ENCODE assay signal across 8 mouse cellular contexts in genomic region chr10:81389373-81389772, GRCm38 (mm10). TPM values are rescaled to one million over a fixed set of nuclear protein-coding genes. Genes with fewer than 3 reads are reported as not detected.
DNase-seq lines count a peak whose midpoint lies in the region; ATAC-seq and TF ChIP-seq lines count a peak whose summit lies in the region.

No protein-coding gene starts in this region.

- H3K9ac ChIP-seq in midbrain, embryonic 11.5 days (ENCODE audit: low read length), result peak overlapping the region; percentile 28; the same call in 1 of the 2 replicates
- H3K9ac ChIP-seq in midbrain, postnatal 0 days (replicated peaks; ENCODE audit: low read length, poor library complexity, severe bottlenecking), result no peak overlapping the region
- peak overlapping the region; percentile 31; the same call in 1 of the 2 replicates for H3K9ac ChIP-seq in stomach, postnatal 0 days (ENCODE audit: low read length)

- no peaks in the 10 kb centered on the region for H3K27me3 ChIP-seq in midbrain, embryonic 11.5 days (ENCODE audit: control insufficient read depth, insufficient read depth, low read length)
- H3K27me3 ChIP-seq in midbrain, postnatal 0 days (ENCODE audit: insufficient read depth, low read length), result no peaks in the 10 kb centered on the region
- no peaks in the 10 kb centered on the region for H3K27me3 ChIP-seq in stomach, postnatal 0 days (ENCODE audit: control insufficient read depth, insufficient read depth, low read length)

- H3K36me3 ChIP-seq in midbrain, embryonic 11.5 days (ENCODE audit: control insufficient read depth, insufficient read depth, low read length), result peaks cover 16% of the 10 kb centered on the region
- peaks cover 34% of the 10 kb centered on the region for H3K36me3 ChIP-seq in midbrain, postnatal 0 days (ENCODE audit: insufficient read depth, low read length)
- H3K36me3 ChIP-seq in stomach, postnatal 0 days (ENCODE audit: control insufficient read depth, insufficient read depth, low read length), result peaks cover 15% of the 10 kb centered on the region; the same call in 1 of the 2 replicates

- no peaks in the 10 kb centered on the region for H3K9me3 ChIP-seq in midbrain, embryonic 11.5 days (ENCODE audit: control insufficient read depth, low read length)
- H3K9me3 ChIP-seq in midbrain, postnatal 0 days (ENCODE audit: low read length), result no peaks in the 10 kb centered on the region
- no peaks in the 10 kb centered on the region for H3K9me3 ChIP-seq in stomach, postnatal 0 days (ENCODE audit: control insufficient read depth, low read length)

- no peak overlapping the region for H3K4me3 ChIP-seq in gastrocnemius, adult 2 months
- no peak overlapping the region for H3K4me3 ChIP-seq in midbrain, embryonic 11.5 days (ENCODE audit: low read depth, low read length)
- H3K4me3 ChIP-seq in midbrain, postnatal 0 days (ENCODE audit: low read depth, low read length), result no peak overlapping the region
- H3K4me3 ChIP-seq in stomach, postnatal 0 days (ENCODE audit: low read depth, low read length), result no peak overlapping the region

- no peak for TF ChIP-seq CTCF in gastrocnemius, adult 2 months (IDR thresholded peaks at IDR 0.05)
- no peak for TF ChIP-seq CTCF in midbrain, postnatal 0 days (IDR thresholded peaks at IDR 0.05)
- TF ChIP-seq CTCF in stomach, postnatal 0 days (IDR thresholded peaks at IDR 0.05; ENCODE audit: low read depth), result no peak

- H3K4me1 ChIP-seq in midbrain, embryonic 11.5 days (ENCODE audit: control insufficient read depth, insufficient read depth, low read length), result peaks cover 21% of the 10 kb centered on the region
- H3K4me1 ChIP-seq in midbrain, postnatal 0 days (ENCODE audit: insufficient read depth, low read length), result peaks cover 10% of the 10 kb centered on the region
- peaks cover 13% of the 10 kb centered on the region for H3K4me1 ChIP-seq in stomach, postnatal 0 days (replicated peaks; ENCODE audit: control insufficient read depth, insufficient read depth)

- ATAC-seq in midbrain, embryonic 11.5 days (ENCODE audit: low FRiP score), result peak; percentile 2; the same call in 1 of the 2 replicates
- ATAC-seq in midbrain, postnatal 0 days (ENCODE audit: low FRiP score), result no peak
- no peak for ATAC-seq in stomach, postnatal 0 days (ENCODE audit: low FRiP score, low TSS enrichment)

- no peak for DNase-seq in gastrocnemius, adult 2 months
- no peak for DNase-seq in gastrocnemius, adult 8-10 months (ENCODE audit: low spot score in 2 of 2)
- DNase-seq in midbrain, embryonic 11.5 days (ENCODE audit: low spot score, missing footprints), result peak; percentile 88
- no peak for DNase-seq in midbrain, postnatal 0 days (ENCODE audit: low spot score)
- DNase-seq in kidney, adult 18-20 months, result peak; percentile 66
- no peak for DNase-seq in stomach, postnatal 0 days (ENCODE audit: low spot score)
- DNase-seq in layer of hippocampus, adult 9-10 months (ENCODE audit: low spot score), result no peak
- DNase-seq in thymus, postnatal 0 days (ENCODE audit: low spot score), result no peak

- no peak for TF ChIP-seq EP300 in stomach, postnatal 0 days (optimal IDR thresholded peaks at IDR 0.05)

- peak overlapping the region; percentile 40 for H3K27ac ChIP-seq in gastrocnemius, adult 2 months
- H3K27ac ChIP-seq in midbrain, embryonic 11.5 days (ENCODE audit: low read depth, low read length), result peak overlapping the region; percentile 25
- no peak overlapping the region for H3K27ac ChIP-seq in midbrain, postnatal 0 days (ENCODE audit: low read depth, low read length)
- H3K27ac ChIP-seq in stomach, postnatal 0 days (replicated peaks), result 0 out of 2 replicates have a peak overlapping the region, but pooled peaks have one; percentile 24

- intact Hi-C loops in gastrocnemius, adult 2 months (cut with DNase I), result no loop called here

- WGBS in midbrain, embryonic 11.5 days, result 38% methylated on average over 3 of the region's 3 CpGs
- 41% methylated on average over 3 of the region's 3 CpGs for WGBS in midbrain, postnatal 0 days
- 42% methylated on average over 3 of the region's 3 CpGs for WGBS in stomach, postnatal 0 days

- no peak overlapping the region for H3K4me2 ChIP-seq in midbrain, embryonic 11.5 days
- no peak overlapping the region for H3K4me2 ChIP-seq in midbrain, postnatal 0 days (ENCODE audit: low read depth, low read length, poor library complexity, severe bottlenecking)
- H3K4me2 ChIP-seq in stomach, postnatal 0 days (replicated peaks; ENCODE audit: low read depth), result no peak overlapping the region

RNA-seq across cellular contexts. Expression of gene Gm48552, which starts 0.6 kb away (rescaled TPM):
- 1 to 10 TPM in 1 of 2 experiments, under 1 TPM in 1; 0.84 to 1.0 TPM for total RNA-seq in gastrocnemius, adult 2 months (2021)
- 1 to 10 TPM in 2 of 4 experiments, under 1 TPM in 1, not detected in 1; 0.43 to 1.1 (median 1.1) TPM for total RNA-seq in gastrocnemius, adult 8-10 months (2022)
- polyA plus RNA-seq in midbrain, embryonic 11.5 days (2014; fragmentation: Nextera tagmentation; extraction: Ambion mirVana), result 0.20 and 0.47 TPM in 2 replicates
- total RNA-seq in midbrain, postnatal 0 days (2014; rRNA removed), result 6.6 TPM in 1 of 2 replicates, not detected in the other
- 1.6 and 3.9 TPM in 2 replicates for polyA plus RNA-seq in midbrain, postnatal 0 days (2015; fragmentation: Nextera tagmentation; extraction: Ambion mirVana)
- polyA plus RNA-seq in stomach, postnatal 0 days (2015; fragmentation: Nextera tagmentation; extraction: Ambion mirVana), result 0.29 and 0.36 TPM in 2 replicates
- polyA plus RNA-seq in thymus, postnatal 0 days (2015; fragmentation: Nextera tagmentation; extraction: Ambion mirVana), result 0.72 and 1.5 TPM in 2 replicates

RNA-seq across cellular contexts. Expression of gene Smim24, which starts 3.5 kb away (rescaled TPM):
- total RNA-seq in gastrocnemius, adult 2 months (2021), result not detected
- not detected for total RNA-seq in gastrocnemius, adult 8-10 months (2022)
- polyA plus RNA-seq in midbrain, embryonic 11.5 days (2014; fragmentation: Nextera tagmentation; extraction: Ambion mirVana), result 2.3 and 2.7 TPM in 2 replicates
- 1.5 and 1.7 TPM in 2 replicates for total RNA-seq in midbrain, postnatal 0 days (2014; rRNA removed)
- polyA plus RNA-seq in midbrain, postnatal 0 days (2015; fragmentation: Nextera tagmentation; extraction: Ambion mirVana), result 1.1 and 2.0 TPM in 2 replicates
- polyA plus RNA-seq in stomach, postnatal 0 days (2015; fragmentation: Nextera tagmentation; extraction: Ambion mirVana), result 205 and 239 TPM in 2 replicates
- polyA plus RNA-seq in thymus, postnatal 0 days (2015; fragmentation: Nextera tagmentation; extraction: Ambion mirVana), result 12.5 and 14.0 TPM in 2 replicates

RNA-seq across cellular contexts. Expression of gene Gm48551, which starts 5.1 kb away (rescaled TPM):
- total RNA-seq in gastrocnemius, adult 2 months (2021), result 1 to 10 TPM in 1 of 2 experiments, under 1 TPM in 1; 0.87 to 2.8 TPM
- 1 to 10 TPM in 2 of 4 experiments, under 1 TPM in 2; 0.59 to 1.8 (median 1.1) TPM for total RNA-seq in gastrocnemius, adult 8-10 months (2022)
- 2.7 and 2.9 TPM in 2 replicates for polyA plus RNA-seq in midbrain, embryonic 11.5 days (2014; fragmentation: Nextera tagmentation; extraction: Ambion mirVana)
- 0.88 and 2.7 TPM in 2 replicates for total RNA-seq in midbrain, postnatal 0 days (2014; rRNA removed)
- polyA plus RNA-seq in midbrain, postnatal 0 days (2015; fragmentation: Nextera tagmentation; extraction: Ambion mirVana), result 5.8 and 10.2 TPM in 2 replicates
- polyA plus RNA-seq in stomach, postnatal 0 days (2015; fragmentation: Nextera tagmentation; extraction: Ambion mirVana), result 1.1 and 1.4 TPM in 2 replicates
- polyA plus RNA-seq in thymus, postnatal 0 days (2015; fragmentation: Nextera tagmentation; extraction: Ambion mirVana), result 2.3 TPM in 2 replicates

RNA-seq across cellular contexts. Expression of gene Dohh, which starts 5.1 kb away (rescaled TPM):
- total RNA-seq in gastrocnemius, adult 2 months (2021), result 10 to 100 TPM; 38.1 to 39.8 TPM
- total RNA-seq in gastrocnemius, adult 8-10 months (2022), result 10 to 100 TPM; 46.5 to 50.1 (median 47.4) TPM
- polyA plus RNA-seq in midbrain, embryonic 11.5 days (2014; fragmentation: Nextera tagmentation; extraction: Ambion mirVana), result 43.3 and 53.7 TPM in 2 replicates
- 120 and 132 TPM in 2 replicates for total RNA-seq in midbrain, postnatal 0 days (2014; rRNA removed)
- polyA plus RNA-seq in midbrain, postnatal 0 days (2015; fragmentation: Nextera tagmentation; extraction: Ambion mirVana), result 95.8 and 115 TPM in 2 replicates
- 59.4 and 63.0 TPM in 2 replicates for polyA plus RNA-seq in stomach, postnatal 0 days (2015; fragmentation: Nextera tagmentation; extraction: Ambion mirVana)
- 71.3 and 78.7 TPM in 2 replicates for polyA plus RNA-seq in thymus, postnatal 0 days (2015; fragmentation: Nextera tagmentation; extraction: Ambion mirVana)

RNA-seq across cellular contexts. Expression of gene Fzr1, which starts 11.1 kb away (rescaled TPM):
- total RNA-seq in gastrocnemius, adult 2 months (2021), result 10 to 100 TPM; 14.0 to 18.8 TPM
- total RNA-seq in gastrocnemius, adult 8-10 months (2022), result 10 to 100 TPM; 14.8 to 18.5 (median 16.6) TPM
- 94.3 and 104 TPM in 2 replicates for polyA plus RNA-seq in midbrain, embryonic 11.5 days (2014; fragmentation: Nextera tagmentation; extraction: Ambion mirVana)
- 92.6 and 98.3 TPM in 2 replicates for total RNA-seq in midbrain, postnatal 0 days (2014; rRNA removed)
- polyA plus RNA-seq in midbrain, postnatal 0 days (2015; fragmentation: Nextera tagmentation; extraction: Ambion mirVana), result 147 and 149 TPM in 2 replicates
- polyA plus RNA-seq in stomach, postnatal 0 days (2015; fragmentation: Nextera tagmentation; extraction: Ambion mirVana), result 51.4 and 51.6 TPM in 2 replicates
- 87.1 and 96.9 TPM in 2 replicates for polyA plus RNA-seq in thymus, postnatal 0 days (2015; fragmentation: Nextera tagmentation; extraction: Ambion mirVana)

Comparison
In these comparisons a context has a peak if more than half of its experiments do, and no peak if none do; other contexts are left out.
1. DNase-seq: peak in midbrain, embryonic 11.5 days (single experiment) and kidney, adult 18-20 months (single experiment); none in gastrocnemius, adult 2 months (single experiment), gastrocnemius, adult 8-10 months (0 of 2), midbrain, postnatal 0 days (single experiment), stomach, postnatal 0 days (single experiment), layer of hippocampus, adult 9-10 months (single experiment) and thymus, postnatal 0 days (single experiment).
2. RNA of gene Smim24, which starts 3.5 kb away (polyA plus RNA-seq): 205 to 239 TPM in stomach, postnatal 0 days; 12.5 to 14.0 TPM in thymus, postnatal 0 days, 2.3 to 2.7 TPM in midbrain, embryonic 11.5 days and 1.1 to 2.0 TPM in midbrain, postnatal 0 days; every median in the first group is over 10 times any median in the second.